Mouse (Mus musculus) intestine, embryonic 15.5 days (tissue): Measurements from ENCODE around the gene Eppin. TPM values are rescaled to one million over a fixed set of nuclear protein-coding genes. Genes with fewer than 3 reads are reported as not detected.
"Not testable (repeated sequence)": the region's sequence is repeated elsewhere in the genome, so short reads cannot be mapped to it uniquely, and the experiment has no call there.

Experiments
- ATAC-seq: fragments of 200-750 bp; cut with Nextera tagmentation; 2 replicates; pipeline ENCODE4 v1.8.0; 2017; ENCODE audit warnings: moderate TSS enrichment, moderate library complexity
- H3K27ac ChIP-seq: fragments of 300-500 bp; sonication (generic); 2 replicates; pipeline ENCODE4 v1.5.1; 2015; ENCODE audit warnings: mild to moderate bottlenecking, inconsistent platforms
- H3K27me3 ChIP-seq: fragments of 300-500 bp; sonication (generic); replicated peaks from 2 replicates; pipeline ENCODE4 v1.6.1; 2015; ENCODE audit warnings: inconsistent platforms
- H3K36me3 ChIP-seq: fragments of 300-500 bp; sonication (generic); 2 replicates; pipeline ENCODE4 v1.6.1; 2015; ENCODE audit warnings: inconsistent platforms
- H3K4me1 ChIP-seq: fragments of 300-500 bp; sonication (generic); replicated peaks from 2 replicates; pipeline ENCODE4 v1.6.1; 2015; ENCODE audit warnings: inconsistent platforms
- H3K4me2 ChIP-seq: fragments of 300-500 bp; sonication (generic); replicated peaks from 2 replicates; pipeline ENCODE4 v1.6.1; 2015; ENCODE audit warnings: mild to moderate bottlenecking, inconsistent platforms
- H3K4me3 ChIP-seq: fragments of 300-500 bp; sonication (generic); replicated peaks from 2 replicates; pipeline ENCODE4 v1.5.1; 2015; ENCODE audit warnings: inconsistent platforms
- H3K9ac ChIP-seq: fragments of 300-500 bp; sonication (generic); 2 replicates; pipeline ENCODE4 v1.6.1; 2015; ENCODE audit warnings: inconsistent platforms
- H3K9me3 ChIP-seq: fragments of 300-500 bp; sonication (generic); 2 replicates; pipeline ENCODE4 v1.6.1; 2016; ENCODE audit warnings: inconsistent platforms
- WGBS: fragments of 180-500 bp; shearing (Covaris S2); methylation state at CpG from one replicate; pipeline ENCODE4 v1.1.7; 2015; 5-methylcytosine and 5-hydroxymethylcytosine counted together
- polyA plus RNA-seq: library from polyadenylated mRNA; unstranded; fragments of >200 nt; fragmentation: Nextera tagmentation; extraction: Ambion mirVana; gene quantifications from 2 replicates; pipeline ENCODE4 v1.2.1, GENCODE M21; 2015

Gene Eppin
- not detected in 2 replicates for polyA plus RNA-seq

GRCm38 (mm10) chr2:164593494-164593893, at the start of gene Eppin:
Gene Eppin (minus strand): TSS chr2:164593594.
- H3K27ac ChIP-seq = no peak within 1 kb of the TSS
- WGBS = 87% methylated on average over 4 of the region's 4 CpGs
- ATAC-seq = no peak
- no peak within 1 kb of the TSS for H3K4me3 ChIP-seq
- no peak within 1 kb of the TSS for H3K9ac ChIP-seq
- H3K9me3 ChIP-seq = no peaks in the 10 kb centered on the region
- no peaks in the 10 kb centered on the region for H3K27me3 ChIP-seq
- H3K4me2 ChIP-seq = no peak within 1 kb of the TSS
- no peaks in the 10 kb centered on the region for H3K36me3 ChIP-seq
- no peaks in the 10 kb centered on the region for H3K4me1 ChIP-seq

GRCm38 (mm10) chr2:164641881-164642673, 48.7 kb upstream of the Eppin start:
- Histone ChIP-seq H3K4me2 (no peak overlapping the region), H3K36me3 (no peaks in the 10 kb centered on the region), H3K9ac (no peak overlapping the region), H3K4me3 (no peak overlapping the region), H3K4me1 (no peaks in the 10 kb centered on the region), H3K9me3 (no peaks in the 10 kb centered on the region), H3K27ac (no peak overlapping the region), H3K27me3 (no peaks in the 10 kb centered on the region)
- 80% methylated on average over 13 of the region's 13 CpGs for WGBS
- no peak for ATAC-seq

DNA sequence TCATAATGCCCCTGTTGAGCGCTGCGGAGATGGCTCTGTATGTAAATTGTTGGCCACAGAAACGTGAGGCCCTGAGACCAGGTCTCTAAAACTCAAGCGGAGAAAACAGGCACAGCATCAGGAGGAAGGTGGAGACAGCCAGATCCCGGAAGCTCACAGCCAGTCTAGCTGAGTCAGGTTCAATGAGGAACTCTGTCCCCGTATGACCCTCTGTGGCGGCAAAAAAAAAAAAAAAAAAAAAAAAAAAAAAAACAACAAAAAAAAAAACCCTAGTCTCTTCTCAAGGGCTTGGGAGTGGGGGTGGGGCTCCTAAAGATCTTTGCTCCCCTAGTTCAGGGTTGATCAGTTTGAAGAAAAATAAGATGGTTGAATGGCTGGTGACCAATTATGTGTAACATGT, 47.7 kb upstream of the Eppin start:
- H3K27ac ChIP-seq = no peak overlapping the region
- H3K9ac ChIP-seq = no peak overlapping the region
- ATAC-seq = no peak
- 67% methylated on average over 7 of the region's 7 CpGs for WGBS
- no peaks in the 10 kb centered on the region for H3K27me3 ChIP-seq
- no peaks in the 10 kb centered on the region for H3K4me1 ChIP-seq
- H3K9me3 ChIP-seq = no peaks in the 10 kb centered on the region
- no peak overlapping the region for H3K4me3 ChIP-seq
- no peaks in the 10 kb centered on the region for H3K36me3 ChIP-seq
- no peak overlapping the region for H3K4me2 ChIP-seq

- 74% methylated on average over 3 of the region's 3 CpGs for WGBS
- H3K9me3 ChIP-seq = no peaks in the 10 kb centered on the region
- H3K4me1 ChIP-seq = no peaks in the 10 kb centered on the region
These were observed 45.3 kb upstream of the Eppin start, which contains the start of gene Wfdc16 for GRCm38 (mm10) chr2:164638696-164639095. Gene Wfdc16 (minus strand): TSS chr2:164638796.

DNA sequence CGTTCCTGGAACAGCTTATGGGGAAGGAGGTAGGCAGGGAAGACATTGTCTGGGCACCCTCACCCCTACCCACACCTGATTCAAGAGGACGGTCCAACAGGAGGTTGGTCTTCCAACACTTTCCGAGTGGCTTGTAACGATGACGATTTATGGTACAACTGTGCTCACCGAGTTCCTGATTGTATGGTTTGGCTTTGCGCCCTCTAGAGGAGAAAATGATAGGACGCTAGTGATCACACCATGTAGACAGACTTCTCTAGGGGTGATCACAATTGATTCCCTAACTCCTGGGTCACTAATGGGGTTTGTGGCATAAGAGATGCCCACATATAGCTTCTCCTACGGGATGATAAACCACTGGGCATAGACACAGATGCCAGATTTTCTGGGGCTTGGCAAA, 41.9 kb upstream of the Eppin start:
- H3K4me1 ChIP-seq = no peaks in the 10 kb centered on the region
- H3K9me3 ChIP-seq = no peaks in the 10 kb centered on the region
- no peak overlapping the region for H3K4me3 ChIP-seq
- H3K36me3 ChIP-seq = no peaks in the 10 kb centered on the region
- H3K27me3 ChIP-seq = no peaks in the 10 kb centered on the region
- H3K4me2 ChIP-seq = no peak overlapping the region
- no peak for ATAC-seq
- WGBS = 77% methylated on average over 9 of the region's 9 CpGs
- no peak overlapping the region for H3K27ac ChIP-seq
- H3K9ac ChIP-seq = no peak overlapping the region

More at GRCm38 (mm10) chr2:164638696-164639095, 45.3 kb upstream of the Eppin start, which contains the start of gene Wfdc16:
- no peak within 1 kb of the TSS for H3K9ac ChIP-seq
- no peaks in the 10 kb centered on the region for H3K27me3 ChIP-seq
- H3K27ac ChIP-seq = no peak within 1 kb of the TSS
- H3K4me2 ChIP-seq = no peak within 1 kb of the TSS
- no peak for ATAC-seq
- no peaks in the 10 kb centered on the region for H3K36me3 ChIP-seq
- no peak within 1 kb of the TSS for H3K4me3 ChIP-seq

DNA sequence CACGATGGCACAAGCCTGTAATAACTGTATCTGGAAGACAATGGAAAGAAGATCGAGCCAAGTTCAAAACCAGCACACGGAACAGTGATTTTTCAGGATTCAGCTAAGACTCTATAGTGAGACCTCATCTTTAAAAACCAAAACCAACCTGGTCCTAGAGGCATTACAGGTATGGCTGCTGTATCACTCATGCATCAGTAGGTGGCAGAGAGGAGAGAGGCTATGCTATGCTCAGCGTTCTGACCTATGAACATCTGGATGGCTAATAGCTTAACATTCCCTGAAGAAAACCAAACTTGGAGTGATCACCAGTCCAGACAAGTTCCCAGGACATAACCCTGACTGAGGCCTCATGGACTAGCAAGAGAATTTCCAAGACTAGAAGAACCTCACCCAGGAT, 28.4 kb upstream of the Eppin start:
- Histone ChIP-seq H3K4me1 (no peaks in the 10 kb centered on the region), H3K36me3 (no peaks in the 10 kb centered on the region), H3K9me3 (no peaks in the 10 kb centered on the region), H3K4me3 (no peak overlapping the region), H3K27me3 (no peaks in the 10 kb centered on the region), H3K4me2 (no peak overlapping the region), H3K9ac (no peak overlapping the region), H3K27ac (no peak overlapping the region)
- WGBS = 83% methylated on average over 4 of the region's 4 CpGs
- ATAC-seq = no peak

DNA sequence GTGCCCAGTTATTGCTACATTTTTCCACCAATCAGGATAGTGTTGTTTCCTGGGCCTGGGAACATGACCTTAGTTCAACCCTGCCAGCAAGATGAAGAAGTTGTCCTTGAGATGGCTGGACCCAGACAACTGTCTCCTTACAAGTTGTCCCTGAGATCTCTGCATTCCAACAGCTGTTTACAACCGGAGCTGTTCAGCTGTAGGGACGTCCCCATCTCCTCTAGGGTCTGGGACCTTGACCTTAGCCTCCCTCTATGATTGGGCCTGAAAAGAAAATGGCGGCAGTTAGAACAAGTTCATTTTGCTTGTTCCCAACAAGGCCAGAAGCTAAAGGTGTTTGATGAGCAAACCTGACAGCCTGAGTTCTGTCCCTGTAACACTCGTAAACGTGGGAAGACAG, 25.7 kb upstream of the Eppin start:
- WGBS = 72% methylated on average over 5 of the region's 5 CpGs

DNA sequence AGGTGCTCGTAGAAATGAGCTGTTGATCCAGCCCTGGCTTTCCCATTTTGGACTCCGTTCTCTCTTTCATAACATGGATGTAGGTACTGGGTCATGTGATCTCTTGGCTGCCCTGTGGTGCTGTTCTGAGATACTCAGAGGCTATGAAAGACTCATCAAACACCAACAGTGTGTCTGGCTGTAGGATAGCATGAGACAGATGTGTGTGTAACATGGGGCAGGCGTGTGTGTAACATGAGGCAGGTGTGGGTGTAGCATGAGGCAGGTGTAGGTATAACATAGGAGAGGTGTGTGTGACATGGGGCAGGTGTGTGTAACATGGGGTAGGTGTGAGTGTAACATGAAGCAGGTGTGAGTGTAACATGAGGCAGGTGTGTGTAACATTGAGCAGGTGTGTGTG, 22.0 kb upstream of the Eppin start:
- H3K27me3 ChIP-seq = no peaks in the 10 kb centered on the region
- no peaks in the 10 kb centered on the region for H3K4me1 ChIP-seq
- WGBS = 87% methylated on average over 3 of the region's 3 CpGs
- no peak for ATAC-seq
- no peak overlapping the region for H3K27ac ChIP-seq
- H3K4me3 ChIP-seq = no peak overlapping the region
- H3K9ac ChIP-seq = no peak overlapping the region
- no peaks in the 10 kb centered on the region for H3K36me3 ChIP-seq
- no peaks in the 10 kb centered on the region for H3K9me3 ChIP-seq
- no peak overlapping the region for H3K4me2 ChIP-seq

More for the DNA sequence above, 25.7 kb upstream of the Eppin start:
- Histone ChIP-seq H3K27me3 (no peaks in the 10 kb centered on the region), H3K4me1 (no peaks in the 10 kb centered on the region), H3K27ac (no peak overlapping the region), H3K4me3 (no peak overlapping the region), H3K9me3 (no peaks in the 10 kb centered on the region), H3K4me2 (no peak overlapping the region), H3K9ac (no peak overlapping the region), H3K36me3 (no peaks in the 10 kb centered on the region)
- ATAC-seq = no peak

DNA sequence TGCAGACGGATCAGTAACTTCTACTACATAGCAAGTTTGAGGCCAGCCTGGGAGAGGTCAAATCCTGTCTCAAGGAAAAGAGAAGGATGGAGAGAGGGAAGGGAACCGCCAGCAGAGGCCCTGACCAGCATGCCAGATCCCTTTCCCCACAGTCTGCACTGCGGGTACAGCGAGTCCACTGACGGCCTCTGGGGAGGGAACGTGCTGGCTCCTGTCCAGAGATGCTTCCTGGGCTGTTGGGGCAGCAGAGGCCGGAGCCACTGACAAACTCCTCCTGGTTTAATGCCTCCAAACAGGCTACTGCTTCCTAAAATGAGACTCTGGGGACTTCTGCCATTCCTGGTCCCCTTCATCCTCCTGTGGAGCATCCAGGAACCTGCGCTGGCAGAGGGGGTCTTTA, 20.1 kb upstream of the Eppin start, which contains the start of the genes Wfdc6b and Wfdc8:
Gene Wfdc6b, plus strand, starts transcription at position 52 of the 400 bp plus-strand sequence.
Gene Wfdc8, minus strand, starts transcription at position 156 of the 400 bp plus-strand sequence.
- not testable (repeated sequence) for H3K36me3 ChIP-seq, H3K9me3 ChIP-seq, H3K27ac ChIP-seq, H3K4me2 ChIP-seq, H3K4me3 ChIP-seq, ATAC-seq, H3K4me1 ChIP-seq, H3K27me3 ChIP-seq, H3K9ac ChIP-seq
- WGBS = 53% methylated on average over 8 of the region's 8 CpGs

GRCm38 (mm10) chr2:164608781-164609180, 15.4 kb upstream of the Eppin start:
- Histone ChIP-seq H3K9me3 (no peaks in the 10 kb centered on the region), H3K4me3 (no peak overlapping the region), H3K9ac (no peak overlapping the region), H3K4me1 (no peaks in the 10 kb centered on the region), H3K36me3 (no peaks in the 10 kb centered on the region), H3K27ac (no peak overlapping the region), H3K27me3 (no peaks in the 10 kb centered on the region), H3K4me2 (no peak overlapping the region)
- no peak for ATAC-seq
- 77% methylated on average over 6 of the region's 6 CpGs for WGBS

- Histone ChIP-seq H3K27ac (no peak overlapping the region), H3K36me3 (no peaks in the 10 kb centered on the region), H3K27me3 (no peaks in the 10 kb centered on the region), H3K4me3 (no peak overlapping the region), H3K4me1 (no peaks in the 10 kb centered on the region), H3K9ac (no peak overlapping the region), H3K4me2 (no peak overlapping the region), H3K9me3 (no peaks in the 10 kb centered on the region)
- WGBS = 92% methylated on average over 8 of the region's 8 CpGs
- ATAC-seq = no peak
These were observed 11.0 kb upstream of the Eppin start for GRCm38 (mm10) chr2:164604411-164604810.

DNA sequence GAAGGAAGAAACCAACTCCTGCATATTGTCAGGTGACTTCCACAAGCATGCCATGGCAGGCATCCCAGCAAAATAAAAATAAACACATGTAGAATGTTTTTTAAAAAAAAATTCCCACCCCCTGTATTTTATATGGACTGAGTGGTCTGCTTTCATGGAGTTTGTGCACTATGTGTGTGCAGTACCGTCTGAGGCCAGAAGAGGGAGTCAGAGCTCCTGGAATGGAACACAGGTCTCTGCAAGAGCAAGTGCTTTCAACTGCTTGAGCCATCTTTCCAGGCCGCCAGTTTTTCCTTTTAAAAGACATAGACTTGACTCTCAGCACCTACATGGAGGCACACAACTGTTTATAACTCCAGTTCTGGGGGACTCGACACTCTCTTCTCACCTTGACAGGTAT, 10.1 kb upstream of the Eppin start:
- no peak for ATAC-seq
- no peaks in the 10 kb centered on the region for H3K4me1 ChIP-seq
- 89% methylated on average over 3 of the region's 3 CpGs for WGBS
- no peaks in the 10 kb centered on the region for H3K9me3 ChIP-seq
- no peaks in the 10 kb centered on the region for H3K36me3 ChIP-seq
- no peak overlapping the region for H3K9ac ChIP-seq
- H3K27ac ChIP-seq = no peak overlapping the region
- no peak overlapping the region for H3K4me3 ChIP-seq
- no peaks in the 10 kb centered on the region for H3K27me3 ChIP-seq
- H3K4me2 ChIP-seq = no peak overlapping the region

GRCm38 (mm10) chr2:164600179-164600578, 6.8 kb upstream of the Eppin start:
- Histone ChIP-seq H3K36me3 (no peaks in the 10 kb centered on the region), H3K4me2 (no peak overlapping the region), H3K9ac (no peak overlapping the region), H3K4me3 (no peak overlapping the region), H3K27ac (no peak overlapping the region), H3K27me3 (no peaks in the 10 kb centered on the region), H3K4me1 (no peaks in the 10 kb centered on the region), H3K9me3 (no peaks in the 10 kb centered on the region)
- ATAC-seq = no peak
- WGBS = 69% methylated on average over 3 of the region's 3 CpGs
